Mouse (Mus musculus): ENCODE data around the gene Olfr1499.
"Not testable (repeated sequence)": the region's sequence is repeated elsewhere in the genome, so short reads cannot be mapped to it uniquely, and the experiment has no call there.

Gene Olfr1499

DNA sequence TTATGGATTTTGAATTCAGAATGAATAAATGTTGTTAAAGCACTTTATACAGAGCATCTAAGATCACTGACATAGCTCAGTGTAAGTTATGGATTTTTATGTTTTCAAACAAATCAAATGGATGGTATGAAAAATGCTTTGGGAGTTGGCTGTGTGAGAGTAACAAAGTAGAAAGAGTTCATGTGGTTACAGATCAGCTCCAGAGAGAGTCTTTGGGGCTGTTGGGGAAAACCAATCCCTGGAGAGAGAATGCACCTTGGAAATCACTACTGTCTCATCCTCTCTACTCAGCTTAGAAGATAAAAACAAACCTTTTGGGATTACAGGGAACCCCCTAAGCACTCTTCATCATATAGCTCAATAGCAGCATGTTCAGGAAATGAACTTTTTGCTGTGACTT lies at the start of gene Olfr1499:
Gene Olfr1499, minus strand, starts transcription at position 101 of the 400 bp plus-strand sequence.
- no peak for DNase-seq (ENCODE audit: low read depth)

- no peak for DNase-seq (ENCODE audit: low read depth)
These were observed 42.2 kb upstream of the Olfr1499 start, which contains the start of gene Olfr1502 for GRCm38 (mm10) chr19:13861495-13861894. Gene Olfr1502 (plus strand): TSS chr19:13861795.

DNA sequence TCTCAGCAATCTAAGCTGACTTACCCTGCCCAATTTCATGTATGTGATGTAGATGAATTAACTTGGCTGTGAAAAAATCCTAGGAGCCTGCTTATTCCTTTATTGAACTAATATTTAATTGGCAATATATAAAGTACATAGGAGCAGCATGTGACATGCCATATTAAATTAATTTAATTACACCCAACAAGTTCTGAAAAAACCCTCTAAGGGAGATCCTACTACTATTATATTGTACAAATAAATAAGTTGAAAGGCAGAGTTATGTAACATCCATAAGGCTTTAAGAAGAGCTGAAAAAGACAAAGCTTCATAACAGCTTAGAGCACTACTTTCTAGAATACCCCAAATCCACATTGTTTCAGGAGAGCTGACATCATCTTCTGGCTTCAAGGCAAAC lies 31.3 kb upstream of the Olfr1499 start, which contains the start of gene Olfr1501:
Gene Olfr1501, minus strand, starts transcription at position 101 of the 400 bp plus-strand sequence.
- DNase-seq (ENCODE audit: low read depth), result not testable (repeated sequence)

GRCm38 (mm10) chr19:13830388-13830787 lies 11.1 kb upstream of the Olfr1499 start, which contains the start of gene Olfr1500:
Gene Olfr1500 (minus strand): TSS chr19:13830488.
- no peak for DNase-seq (ENCODE audit: low read depth)

- no peak for DNase-seq (ENCODE audit: low read depth)
These were observed 9.2 kb upstream of the Olfr1499 start for GRCm38 (mm10) chr19:13828447-13828846.

- no peak for DNase-seq (ENCODE audit: low read depth)
These were observed 1.6 kb upstream of the Olfr1499 start for GRCm38 (mm10) chr19:13820847-13821246.

DNA sequence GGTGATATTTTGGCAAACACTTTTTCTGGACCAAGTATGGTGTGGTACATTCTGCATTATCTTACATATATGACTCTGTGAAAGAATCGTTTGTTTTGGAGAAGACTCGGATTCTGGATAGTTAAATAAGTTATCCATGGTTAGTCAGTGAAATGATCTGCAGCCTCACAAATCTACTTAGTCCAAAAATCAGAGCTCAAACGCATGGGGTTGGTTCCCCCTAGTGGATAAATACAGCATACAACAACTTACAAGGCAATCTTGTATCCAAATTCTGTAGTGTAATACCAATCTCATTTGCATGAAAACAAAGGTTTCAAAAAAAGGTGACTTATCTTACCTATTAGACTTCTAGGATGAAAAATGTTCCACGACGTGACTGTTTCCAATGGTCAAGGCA lies 420 bp downstream of the Olfr1499 start:
- peak; percentile 15 for DNase-seq (ENCODE audit: low read depth)

- peak; percentile 2 for DNase-seq (ENCODE audit: low read depth)
These were observed 6.4 kb downstream of the Olfr1499 start for GRCm38 (mm10) chr19:13812823-13813222.

DNA sequence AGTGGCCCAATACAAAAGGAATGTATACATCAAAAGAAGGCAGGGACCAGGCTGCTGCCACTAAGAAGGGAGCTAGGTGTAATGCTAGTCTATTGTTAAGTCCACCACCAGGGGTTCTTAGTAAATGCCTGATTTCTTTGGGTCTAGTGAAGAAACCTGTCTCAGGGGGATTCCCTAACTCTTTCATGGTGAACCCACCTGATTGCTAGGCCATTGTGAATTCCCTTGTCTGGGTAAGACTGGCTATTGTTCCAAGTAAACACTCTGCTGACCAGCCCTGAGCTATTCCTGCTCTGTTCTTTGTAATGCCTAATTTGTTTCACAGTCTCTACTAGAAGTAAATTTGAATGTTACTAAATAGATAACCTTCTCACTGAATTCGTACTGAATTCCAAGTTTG lies 13.8 kb downstream of the Olfr1499 start:
- not testable (repeated sequence) for DNase-seq (ENCODE audit: low read depth)

DNA sequence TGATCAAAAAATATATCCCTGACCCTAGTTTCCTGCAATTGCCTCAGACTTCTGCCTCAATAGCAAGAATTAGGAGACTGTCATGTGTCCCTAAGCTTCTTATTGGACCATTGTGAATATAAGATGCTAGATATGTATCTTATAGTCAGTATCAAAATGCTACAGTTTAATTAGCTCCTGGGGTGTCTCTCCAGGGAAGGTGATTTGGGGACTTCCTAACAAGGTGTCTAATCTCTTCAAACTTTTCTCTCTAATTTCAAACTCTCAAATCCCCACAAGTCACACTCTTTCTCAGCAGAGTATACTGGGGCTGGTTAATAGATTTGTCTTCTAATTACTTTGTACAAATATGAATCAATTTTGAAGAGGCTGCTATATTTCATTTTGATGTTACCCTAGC lies 21.1 kb downstream of the Olfr1499 start, which contains the start of gene Olfr1497:
Gene Olfr1497, minus strand, starts transcription at position 101 of the 400 bp plus-strand sequence.
- DNase-seq (ENCODE audit: low read depth), result no peak

- no peak for DNase-seq (ENCODE audit: low read depth)
These were observed 41.7 kb downstream of the Olfr1499 start, which contains the start of gene Olfr1496 for GRCm38 (mm10) chr19:13777578-13777977. Gene Olfr1496 (plus strand): TSS chr19:13777878.

DNA sequence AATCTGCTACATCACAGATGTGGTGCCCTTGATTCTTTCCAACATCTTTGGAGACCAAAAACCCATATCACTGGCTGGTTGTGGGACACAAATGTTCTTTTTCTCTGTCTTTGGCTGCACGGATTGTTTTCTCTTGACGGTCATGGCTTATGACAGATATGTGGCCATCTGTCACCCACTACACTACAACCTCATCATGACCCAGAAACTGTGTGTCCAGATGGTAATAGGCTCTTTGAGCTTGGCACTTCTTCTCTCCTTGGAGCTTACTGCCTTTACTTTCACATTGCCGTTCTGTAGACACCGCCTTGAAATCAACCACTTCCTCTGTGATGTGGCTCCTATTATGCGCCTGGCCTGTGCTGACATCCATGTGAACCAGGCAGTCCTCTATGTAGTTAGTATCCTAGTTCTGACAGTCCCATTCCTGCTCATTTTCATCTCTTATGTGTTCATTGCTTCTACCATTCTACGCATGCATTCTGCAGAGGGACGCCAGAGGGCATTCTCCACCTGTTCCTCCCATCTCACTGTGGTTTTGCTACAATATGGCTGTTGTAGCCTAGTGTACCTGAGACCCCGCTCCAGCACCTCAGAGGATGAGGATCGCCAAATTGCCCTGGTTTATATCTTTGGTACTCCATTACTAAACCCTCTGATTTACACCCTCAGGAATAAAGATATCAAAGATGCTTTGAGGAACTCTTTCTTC lies 50.5 kb downstream of the Olfr1499 start:
- DNase-seq (ENCODE audit: low read depth), result no peak

- no peak for DNase-seq (ENCODE audit: low read depth)
These were observed 54.9 kb downstream of the Olfr1499 start, which contains the start of gene Olfr1495 for GRCm38 (mm10) chr19:13764306-13764705. Gene Olfr1495 (plus strand): TSS chr19:13764606.

Data from induced T-regulatory cell, adult 2 months (primary cell).